Mouse (Mus musculus): ENCODE results near the gene Cuedc1. TPM values are rescaled to one million over a fixed set of nuclear protein-coding genes. Genes with fewer than 3 reads are reported as not detected.

Cuedc1 gene
- polyA plus RNA-seq, 1 experiment from 2014 or later = 40.5 TPM

GRCm38 (mm10) chr11:88112078-88112477, 14.2 kb downstream of the Cuedc1 start:
- no peak overlapping the region for H3K4me3 ChIP-seq
- WGBS = 57% methylated on average over 13 of the region's 13 CpGs
- no peaks in the 10 kb centered on the region for H3K9me3 ChIP-seq
- no peak for ATAC-seq (ENCODE audit: low FRiP score, low read depth)
- peaks cover 46% of the 10 kb centered on the region for H3K4me1 ChIP-seq
- H3K27ac ChIP-seq (replicated peaks) = no peak overlapping the region
- H3K9ac ChIP-seq (replicated peaks) = no peak overlapping the region
- no peak overlapping the region for H3K4me2 ChIP-seq (replicated peaks)
- H3K27me3 ChIP-seq = no peaks in the 10 kb centered on the region
- no peaks in the 10 kb centered on the region for H3K36me3 ChIP-seq

GRCm38 (mm10) chr11:88112677-88113333, 14.9 kb downstream of the Cuedc1 start:
- ATAC-seq (ENCODE audit: low FRiP score, low read depth) = no peak
- Histone ChIP-seq H3K27me3 (no peaks in the 10 kb centered on the region), H3K27ac (replicated peaks) (no peak overlapping the region), H3K4me1 (peaks cover 54% of the 10 kb centered on the region), H3K4me3 (no peak overlapping the region), H3K4me2 (replicated peaks) (no peak overlapping the region), H3K36me3 (no peaks in the 10 kb centered on the region), H3K9me3 (no peaks in the 10 kb centered on the region), H3K9ac (replicated peaks) (no peak overlapping the region)
- WGBS = 77% methylated on average over 7 of the region's 7 CpGs

GRCm38 (mm10) chr11:88113543-88114271, 15.8 kb downstream of the Cuedc1 start:
- peaks cover 57% of the 10 kb centered on the region for H3K4me1 ChIP-seq

GRCm38 (mm10) chr11:88114871-88115301, 17.0 kb downstream of the Cuedc1 start:
- H3K4me1 ChIP-seq = peaks cover 65% of the 10 kb centered on the region
- peak overlapping the region; percentile 46 for H3K27ac ChIP-seq (replicated peaks)
- H3K27me3 ChIP-seq = no peaks in the 10 kb centered on the region
- H3K9me3 ChIP-seq = no peaks in the 10 kb centered on the region
- WGBS = 59% methylated on average over 8 of the region's 8 CpGs
- no peak for ATAC-seq (ENCODE audit: low FRiP score, low read depth)
- H3K9ac ChIP-seq (replicated peaks) = 0 out of 2 replicates have a peak overlapping the region, but pooled peaks have one; percentile 28
- H3K36me3 ChIP-seq = no peaks in the 10 kb centered on the region
- H3K4me3 ChIP-seq = no peak overlapping the region
- H3K4me2 ChIP-seq (replicated peaks) = no peak overlapping the region

More at GRCm38 (mm10) chr11:88113543-88114271, 15.8 kb downstream of the Cuedc1 start:
- no peak overlapping the region for H3K4me3 ChIP-seq
- no peaks in the 10 kb centered on the region for H3K9me3 ChIP-seq
- H3K4me2 ChIP-seq (replicated peaks) = no peak overlapping the region
- WGBS = 58% methylated on average over 6 of the region's 6 CpGs
- H3K36me3 ChIP-seq = no peaks in the 10 kb centered on the region
- no peak overlapping the region for H3K9ac ChIP-seq (replicated peaks)
- H3K27ac ChIP-seq (replicated peaks) = 0 out of 2 replicates have a peak overlapping the region, but pooled peaks have one; percentile 46
- ATAC-seq (ENCODE audit: low FRiP score, low read depth) = no peak
- no peaks in the 10 kb centered on the region for H3K27me3 ChIP-seq

GRCm38 (mm10) chr11:88116568-88116967, 18.7 kb downstream of the Cuedc1 start:
- no peaks in the 10 kb centered on the region for H3K27me3 ChIP-seq
- no peak overlapping the region for H3K4me2 ChIP-seq (replicated peaks)
- WGBS = 93% methylated on average over 6 of the region's 6 CpGs
- no peak for ATAC-seq (ENCODE audit: low FRiP score, low read depth)
- no peak overlapping the region for H3K9ac ChIP-seq (replicated peaks)
- H3K36me3 ChIP-seq = peaks cover 3% of the 10 kb centered on the region; the same call in 1 of the 2 replicates
- H3K4me3 ChIP-seq = no peak overlapping the region
- no peaks in the 10 kb centered on the region for H3K9me3 ChIP-seq
- peaks cover 72% of the 10 kb centered on the region for H3K4me1 ChIP-seq
- no peak overlapping the region for H3K27ac ChIP-seq (replicated peaks)

GRCm38 (mm10) chr11:88117356-88118090, 19.7 kb downstream of the Cuedc1 start:
- H3K4me3 ChIP-seq = no peak overlapping the region
- H3K4me2 ChIP-seq (replicated peaks) = no peak overlapping the region
- peaks cover 3% of the 10 kb centered on the region; the same call in 1 of the 2 replicates for H3K36me3 ChIP-seq
- H3K9ac ChIP-seq (replicated peaks) = peak overlapping the region; percentile 43; the same call in 1 of the 2 replicates
- H3K27me3 ChIP-seq = no peaks in the 10 kb centered on the region
- H3K9me3 ChIP-seq = no peaks in the 10 kb centered on the region
- H3K27ac ChIP-seq (replicated peaks) = peak overlapping the region; percentile 95
- WGBS = 62% methylated on average over 10 of the region's 10 CpGs
- no peak for ATAC-seq (ENCODE audit: low FRiP score, low read depth)
- H3K4me1 ChIP-seq = peaks cover 79% of the 10 kb centered on the region

- Histone ChIP-seq H3K4me2 (replicated peaks) (no peak overlapping the region), H3K27me3 (no peaks in the 10 kb centered on the region), H3K36me3 (peaks cover 3% of the 10 kb centered on the region; the same call in 1 of the 2 replicates), H3K9ac (replicated peaks) (peak overlapping the region; percentile 43), H3K27ac (replicated peaks) (peak overlapping the region; percentile 95), H3K4me3 (no peak overlapping the region), H3K9me3 (no peaks in the 10 kb centered on the region), H3K4me1 (peaks cover 84% of the 10 kb centered on the region)
- no peak for ATAC-seq (ENCODE audit: low FRiP score, low read depth)
- 34% methylated on average over 6 of the region's 6 CpGs for WGBS
Measured at GRCm38 (mm10) chr11:88118091-88118440, 20.2 kb downstream of the Cuedc1 start.

- Histone ChIP-seq H3K4me1 (peaks cover 82% of the 10 kb centered on the region), H3K4me3 (no peak overlapping the region), H3K9ac (replicated peaks) (peak overlapping the region; percentile 43), H3K27me3 (no peaks in the 10 kb centered on the region), H3K36me3 (peaks cover 3% of the 10 kb centered on the region; the same call in 1 of the 2 replicates), H3K27ac (replicated peaks) (peak overlapping the region; percentile 95), H3K9me3 (no peaks in the 10 kb centered on the region), H3K4me2 (replicated peaks) (peak overlapping the region; percentile 35)
- ATAC-seq (ENCODE audit: low FRiP score, low read depth) = peak; percentile 90
- WGBS = 4% methylated on average over 8 of the region's 8 CpGs
Measured at GRCm38 (mm10) chr11:88118817-88119642, 21.2 kb downstream of the Cuedc1 start.

GRCm38 (mm10) chr11:88122545-88122944, 24.7 kb downstream of the Cuedc1 start:
- H3K4me2 ChIP-seq (replicated peaks) = no peak overlapping the region
- H3K4me1 ChIP-seq = peaks cover 77% of the 10 kb centered on the region
- no peak for ATAC-seq (ENCODE audit: low FRiP score, low read depth)
- H3K36me3 ChIP-seq = peaks cover 3% of the 10 kb centered on the region; the same call in 1 of the 2 replicates
- H3K9ac ChIP-seq (replicated peaks) = no peak overlapping the region
- H3K27ac ChIP-seq (replicated peaks) = no peak overlapping the region
- H3K9me3 ChIP-seq = no peaks in the 10 kb centered on the region
- WGBS = 43% methylated on average over 5 of the region's 5 CpGs
- H3K27me3 ChIP-seq = no peaks in the 10 kb centered on the region
- H3K4me3 ChIP-seq = no peak overlapping the region

GRCm38 (mm10) chr11:88123021-88123420, 25.2 kb downstream of the Cuedc1 start:
- H3K4me1 ChIP-seq = peaks cover 72% of the 10 kb centered on the region
- no peak overlapping the region for H3K4me2 ChIP-seq (replicated peaks)
- no peaks in the 10 kb centered on the region for H3K9me3 ChIP-seq
- no peak overlapping the region for H3K4me3 ChIP-seq
- H3K27ac ChIP-seq (replicated peaks) = no peak overlapping the region
- WGBS = 80% methylated on average over 5 of the region's 5 CpGs
- H3K36me3 ChIP-seq = peaks cover 3% of the 10 kb centered on the region; the same call in 1 of the 2 replicates
- no peaks in the 10 kb centered on the region for H3K27me3 ChIP-seq
- no peak for ATAC-seq (ENCODE audit: low FRiP score, low read depth)
- no peak overlapping the region for H3K9ac ChIP-seq (replicated peaks)

- Histone ChIP-seq H3K4me3 (no peak overlapping the region), H3K9ac (replicated peaks) (no peak overlapping the region), H3K27me3 (no peaks in the 10 kb centered on the region), H3K4me2 (replicated peaks) (no peak overlapping the region), H3K4me1 (peaks cover 65% of the 10 kb centered on the region), H3K27ac (replicated peaks) (no peak overlapping the region), H3K9me3 (no peaks in the 10 kb centered on the region), H3K36me3 (peaks cover 3% of the 10 kb centered on the region; the same call in 1 of the 2 replicates)
- 7% methylated on average over 6 of the region's 6 CpGs for WGBS
- ATAC-seq (ENCODE audit: low FRiP score, low read depth) = no peak
Measured at GRCm38 (mm10) chr11:88123731-88124130, 25.9 kb downstream of the Cuedc1 start.
